Mouse (Mus musculus) heart, postnatal 0 days (tissue): ENCODE results near the gene Sox6. TPM values are rescaled to one million over a fixed set of nuclear protein-coding genes. Genes with fewer than 3 reads are reported as not detected.

Experiments
- ATAC-seq: fragments of 200-750 bp; cut with Nextera tagmentation; 2 replicates; pipeline ENCODE4 v1.8.0; 2017; ENCODE audit warnings: low read depth, moderate number of reproducible peaks, moderate library complexity; ENCODE audit not compliant: insufficient read depth
- DNase-seq: peaks from one replicate; pipeline ENCODE4 v3.0.0-alpha.2; 2016; ENCODE audit warnings: low spot score
- H3K27ac ChIP-seq: fragments of 300-500 bp; sonication (generic); 2 replicates; pipeline ENCODE4 v1.5.1; 2014; ENCODE audit warnings: low read depth, mild to moderate bottlenecking
- H3K27me3 ChIP-seq: fragments of 300-500 bp; sonication (generic); 2 replicates; pipeline ENCODE4 v1.6.1; 2014; ENCODE audit warnings: low read length, mixed read lengths; ENCODE audit not compliant: control insufficient read depth, insufficient read depth
- H3K36me3 ChIP-seq: fragments of 300-500 bp; sonication (generic); replicated peaks from 2 replicates; pipeline ENCODE4 v1.6.1; 2014; ENCODE audit warnings: low read length, mixed read lengths; ENCODE audit not compliant: control insufficient read depth, insufficient read depth
- H3K4me1 ChIP-seq: fragments of 300-500 bp; sonication (generic); 2 replicates; pipeline ENCODE4 v1.6.1; 2014; ENCODE audit warnings: antibody characterized with exemption; ENCODE audit not compliant: control insufficient read depth, insufficient read depth
- H3K4me2 ChIP-seq: fragments of 300-500 bp; sonication (generic); 2 replicates; pipeline ENCODE4 v1.6.1; 2014; ENCODE audit warnings: low read depth, mild to moderate bottlenecking, low read length, moderate library complexity
- H3K4me3 ChIP-seq: fragments of 300-500 bp; sonication (generic); 2 replicates; pipeline ENCODE4 v1.5.1; 2014; ENCODE audit warnings: low read depth, low read length
- H3K9ac ChIP-seq: fragments of 300-500 bp; sonication (generic); replicated peaks from 2 replicates; pipeline ENCODE4 v1.6.1; 2014; ENCODE audit warnings: low read depth, low read length, mixed read lengths
- H3K9me3 ChIP-seq: fragments of 300-500 bp; sonication (generic); replicated peaks from 2 replicates; pipeline ENCODE4 v1.6.1; 2016; ENCODE audit warnings: low read length; ENCODE audit not compliant: control insufficient read depth
- CTCF ChIP-seq: IDR thresholded peaks from 2 replicates; pipeline ENCODE4 v1.5.1; 2016; ENCODE audit warnings: antibody characterized with exemption, control low read depth, low read depth
- EP300 ChIP-seq: IDR thresholded peaks from 2 replicates; pipeline ENCODE4 v1.6.1; 2016; ENCODE audit warnings: antibody characterized with exemption, low read depth
- WGBS: fragments of 180-500 bp; shearing (Covaris S2); extraction: QIAGEN DNeasy Blood & Tissue Kit; methylation state at CpG from one replicate; pipeline ENCODE4 v1.1.7; 2014; 5-methylcytosine and 5-hydroxymethylcytosine counted together
- polyA plus RNA-seq: library from polyadenylated mRNA; unstranded; fragments of >200 nt; fragmentation: Nextera tagmentation; extraction: Ambion mirVana; gene quantifications from 2 replicates; pipeline ENCODE4 v1.2.1, GENCODE M21; 2015
- total RNA-seq: library from RNA; depleted of rRNA; stranded (reverse); fragments of >200 nt; gene quantifications from 2 replicates; pipeline ENCODE4 v1.2.3, GENCODE M21; 2014; ENCODE audit warnings: low replicate concordance

The Sox6 gene
- total and polyA plus RNA-seq, 2 experiments from 2014 or later = 23.4 to 68.5 TPM

DNA sequence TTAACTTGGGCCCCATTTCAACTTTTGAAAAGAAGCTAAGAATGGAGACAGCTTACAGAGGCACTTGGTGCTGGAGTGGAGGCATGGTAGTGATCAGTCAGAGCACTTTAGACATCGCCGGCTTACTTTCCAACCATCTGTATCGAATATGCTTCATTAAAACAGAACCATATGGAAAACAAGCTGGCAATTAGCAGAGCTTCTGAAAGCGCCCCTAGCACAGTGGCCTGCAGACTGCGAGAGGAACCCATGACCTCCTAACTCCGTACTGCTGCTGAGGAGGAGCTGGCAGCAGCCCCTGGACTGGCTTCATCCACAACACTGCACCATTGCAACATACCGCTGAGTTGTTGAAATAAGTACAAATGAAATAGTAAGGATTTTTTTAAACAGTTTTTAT lies 148.7 kb downstream of the Sox6 start:
- no peak for ATAC-seq
- Histone ChIP-seq H3K4me2 (no peak overlapping the region), H3K4me1 (no peaks in the 10 kb centered on the region), H3K27me3 (no peaks in the 10 kb centered on the region), H3K27ac (no peak overlapping the region), H3K4me3 (no peak overlapping the region), H3K9ac (no peak overlapping the region), H3K36me3 (no peaks in the 10 kb centered on the region), H3K9me3 (no peaks in the 10 kb centered on the region)
- DNase-seq = no peak
- TF ChIP-seq EP300 (no peak), CTCF (no peak)
- WGBS = 91% methylated on average over 7 of the region's 7 CpGs

DNA sequence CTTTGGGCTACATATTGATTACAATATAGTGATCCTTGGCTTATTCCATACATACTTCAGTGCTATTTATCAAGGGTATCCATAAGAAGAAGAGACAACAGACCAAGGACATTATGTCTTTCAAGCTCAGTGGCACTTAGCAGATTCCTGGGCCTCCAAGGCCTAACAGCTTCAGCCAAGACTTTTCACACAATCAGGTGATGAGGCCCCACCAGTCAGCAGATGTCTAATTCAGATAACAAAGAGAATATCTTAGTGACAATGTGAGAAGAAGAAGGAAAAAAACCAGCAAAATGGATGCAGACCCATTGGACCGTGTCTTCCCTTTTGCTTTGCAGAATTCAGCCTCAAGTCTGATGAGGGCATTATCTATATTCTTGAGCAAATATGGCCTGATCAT lies 150.0 kb downstream of the Sox6 start:
- TF ChIP-seq EP300 (no peak), CTCF (no peak)
- no peak for DNase-seq
- no peaks in the 10 kb centered on the region for H3K9me3 ChIP-seq
- no peak overlapping the region for H3K27ac ChIP-seq
- H3K4me2 ChIP-seq = no peak overlapping the region
- no peak overlapping the region for H3K4me3 ChIP-seq
- H3K36me3 ChIP-seq = no peaks in the 10 kb centered on the region
- H3K9ac ChIP-seq = no peak overlapping the region
- ATAC-seq = no peak
- H3K4me1 ChIP-seq = no peaks in the 10 kb centered on the region
- 91% methylated on average over 1 of the region's 1 CpGs for WGBS
- H3K27me3 ChIP-seq = no peaks in the 10 kb centered on the region

GRCm38 (mm10) chr7:115888120-115888519 lies 150.5 kb downstream of the Sox6 start:
- Histone ChIP-seq H3K4me2 (no peak overlapping the region), H3K4me1 (no peaks in the 10 kb centered on the region), H3K27me3 (no peaks in the 10 kb centered on the region), H3K27ac (no peak overlapping the region), H3K36me3 (no peaks in the 10 kb centered on the region), H3K9me3 (no peaks in the 10 kb centered on the region), H3K4me3 (no peak overlapping the region), H3K9ac (no peak overlapping the region)
- DNase-seq = no peak
- no peak for ATAC-seq
- TF ChIP-seq EP300 (no peak), CTCF (no peak)
- 60% methylated on average over 7 of the region's 7 CpGs for WGBS

DNA sequence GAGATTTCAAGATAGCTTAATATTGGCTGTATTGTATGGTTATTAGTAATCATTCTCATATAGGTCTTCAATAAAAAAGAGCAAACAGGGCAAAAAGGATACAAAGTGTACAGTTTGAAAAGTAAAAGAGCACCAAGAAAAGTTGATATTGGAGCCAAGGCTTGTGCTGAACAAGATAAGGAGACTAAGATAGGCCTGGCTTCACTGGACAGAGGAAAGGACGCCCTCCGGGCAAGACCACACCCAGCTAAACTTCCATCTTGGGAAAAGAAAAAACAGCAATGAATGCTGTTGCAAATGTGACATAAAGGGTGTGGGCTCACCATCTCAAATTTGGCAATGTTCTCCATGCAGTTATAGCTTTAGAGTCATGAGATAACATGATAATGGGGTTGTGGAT lies 165.7 kb downstream of the Sox6 start:
- no peak overlapping the region for H3K4me3 ChIP-seq
- no peak overlapping the region for H3K4me2 ChIP-seq
- H3K27me3 ChIP-seq = no peaks in the 10 kb centered on the region
- no peak for TF ChIP-seq CTCF
- no peaks in the 10 kb centered on the region for H3K9me3 ChIP-seq
- H3K36me3 ChIP-seq = no peaks in the 10 kb centered on the region
- ATAC-seq (no peak), DNase-seq (no peak)
- WGBS = 80% methylated on average over 2 of the region's 2 CpGs
- no peak overlapping the region for H3K27ac ChIP-seq
- no peak overlapping the region for H3K9ac ChIP-seq
- H3K4me1 ChIP-seq = no peaks in the 10 kb centered on the region

- no peak overlapping the region for H3K27ac ChIP-seq
- ATAC-seq (no peak), DNase-seq (no peak)
- peaks cover 23% of the 10 kb centered on the region for H3K4me1 ChIP-seq
- no peaks in the 10 kb centered on the region for H3K27me3 ChIP-seq
- no peak overlapping the region for H3K9ac ChIP-seq
- no peaks in the 10 kb centered on the region for H3K9me3 ChIP-seq
- no peak overlapping the region for H3K4me3 ChIP-seq
- no peak overlapping the region for H3K4me2 ChIP-seq
- TF ChIP-seq CTCF (no peak), EP300 (no peak)
- H3K36me3 ChIP-seq = no peaks in the 10 kb centered on the region
- WGBS = 74% methylated on average over 2 of the region's 2 CpGs
Observed at GRCm38 (mm10) chr7:115868504-115868903, 170.1 kb downstream of the Sox6 start.

GRCm38 (mm10) chr7:115867518-115868270 lies 170.9 kb downstream of the Sox6 start:
- H3K9me3 ChIP-seq = no peaks in the 10 kb centered on the region
- TF ChIP-seq EP300 (no peak), CTCF (no peak)
- WGBS = 47% methylated on average over 10 of the region's 10 CpGs
- H3K27ac ChIP-seq = no peak overlapping the region
- H3K4me1 ChIP-seq = peaks cover 23% of the 10 kb centered on the region
- DNase-seq (no peak), ATAC-seq (no peak)
- H3K4me2 ChIP-seq = no peak overlapping the region
- no peak overlapping the region for H3K9ac ChIP-seq
- H3K27me3 ChIP-seq = no peaks in the 10 kb centered on the region
- no peaks in the 10 kb centered on the region for H3K36me3 ChIP-seq
- no peak overlapping the region for H3K4me3 ChIP-seq
